In the genomic region with DNA sequence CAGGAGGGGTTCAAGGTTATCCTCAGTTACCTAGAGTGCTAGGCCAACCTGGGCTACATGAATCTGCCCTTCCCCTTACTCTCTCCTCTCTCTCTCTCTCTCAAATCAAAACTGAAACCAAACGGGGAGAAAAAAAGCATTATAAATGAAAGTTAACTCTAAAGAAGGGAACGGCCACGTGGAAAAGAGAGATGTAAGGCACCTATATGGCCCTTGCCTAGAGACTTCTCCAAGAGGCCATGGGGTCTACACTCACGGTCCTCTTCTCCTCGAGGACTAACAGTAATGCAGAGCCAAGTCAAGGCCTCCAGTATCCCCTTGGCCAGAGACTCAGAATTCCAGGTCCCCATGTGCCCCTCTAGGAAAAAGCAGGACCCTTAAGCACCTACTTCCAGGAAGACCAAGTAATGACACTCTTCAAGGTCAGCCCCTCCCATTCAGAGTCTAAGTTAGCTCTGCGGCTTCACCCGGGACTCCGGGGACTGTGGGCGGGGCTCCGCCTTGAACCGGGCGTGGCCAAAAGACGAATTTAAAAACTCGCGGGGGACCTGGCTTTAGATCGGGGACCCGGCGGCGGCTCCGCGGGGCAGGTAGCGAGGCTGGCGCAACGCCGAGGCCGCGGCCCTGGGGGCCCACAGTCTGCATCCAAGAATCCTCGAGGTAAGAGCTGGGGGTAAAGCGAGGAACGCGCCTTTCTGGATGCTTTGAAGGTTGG, we compare ENCODE assay signal across 8 mouse cellular contexts. TPM values are rescaled to one million over a fixed set of nuclear protein-coding genes. Genes with fewer than 3 reads are reported as not detected.
DNase-seq lines count a peak whose midpoint lies in the region; ATAC-seq and TF ChIP-seq lines count a peak whose summit lies in the region.

TSS of gene Nfkbid (plus strand) at position 558 of the 715 bp plus-strand sequence.

- ATAC-seq in intestine, embryonic 14.5 days (replicated peaks; ENCODE audit: low FRiP score, low TSS enrichment, low read depth): peak; percentile 37
- ATAC-seq in liver, embryonic 13.5 days (ENCODE audit: low read depth): peak; percentile 43; the same call in 1 of the 2 replicates
- ATAC-seq in monocyte, adult 5-6 weeks (replicated peaks; ENCODE audit: insufficient number of reproducible peaks, low FRiP score, low TSS enrichment, poor library complexity, severe bottlenecking): peak; percentile 16; the same call in 1 of the 2 replicates

- no peaks in the 10 kb centered on the region; the same call in 1 of the 2 replicates for H3K4me1 ChIP-seq in intestine, embryonic 14.5 days (replicated peaks; ENCODE audit: control insufficient read depth, insufficient read depth, low read length)
- peaks cover 36% of the 10 kb centered on the region for H3K4me1 ChIP-seq in liver, embryonic 13.5 days (replicated peaks)
- H3K4me1 ChIP-seq in testis, adult 2 months (ENCODE audit: control insufficient read depth, insufficient read depth, low read length): peaks cover 19% of the 10 kb centered on the region

- peak; percentile 43 to 64 for DNase-seq in urinary bladder, adult 18-20 months (ENCODE audit: low spot score in 2 of 2)
- no peak for DNase-seq in urinary bladder, postnatal 4 days (ENCODE audit: low spot score in 2 of 2)
- peak; percentile 72 to 75 for DNase-seq in cerebellum, postnatal 10 days
- DNase-seq in gastrocnemius, postnatal 25 days: peak; percentile 50
- peak; percentile 71 for DNase-seq in intestine, embryonic 14.5 days (ENCODE audit: low spot score)
- DNase-seq in liver, embryonic 13.5 days: peak; percentile 71

- H3K9me3 ChIP-seq in intestine, embryonic 14.5 days (ENCODE audit: control insufficient read depth, low read length): peaks cover 4% of the 10 kb centered on the region; the same call in 1 of the 2 replicates
- H3K9me3 ChIP-seq in liver, embryonic 13.5 days (replicated peaks): no peaks in the 10 kb centered on the region

- H3K4me3 ChIP-seq in intestine, embryonic 14.5 days (ENCODE audit: low read depth, low read length): peak within 1 kb of the TSS; percentile 51
- peak within 1 kb of the TSS; percentile 64 for H3K4me3 ChIP-seq in liver, embryonic 13.5 days (replicated peaks)
- H3K4me3 ChIP-seq in testis, adult 2 months (ENCODE audit: control insufficient read depth, low read depth, low read length): peak within 1 kb of the TSS; percentile 38

- H3K4me2 ChIP-seq in intestine, embryonic 14.5 days (ENCODE audit: low read length): peak within 1 kb of the TSS; percentile 88
- H3K4me2 ChIP-seq in liver, embryonic 13.5 days: peak within 1 kb of the TSS; percentile 91

- no peak for TF ChIP-seq POLR2A in testis, adult 2 months (IDR thresholded peaks at IDR 0.05; ENCODE audit: control insufficient read depth, low read depth, low read length)

- no peaks in the 10 kb centered on the region for H3K27me3 ChIP-seq in intestine, embryonic 14.5 days (replicated peaks; ENCODE audit: control insufficient read depth, insufficient read depth, low read length)
- H3K27me3 ChIP-seq in liver, embryonic 13.5 days: peaks cover 6% of the 10 kb centered on the region
- no peaks in the 10 kb centered on the region for H3K27me3 ChIP-seq in testis, adult 2 months (ENCODE audit: control insufficient read depth, insufficient read depth, low read length)

- peak within 1 kb of the TSS; percentile 55 for H3K27ac ChIP-seq in intestine, embryonic 14.5 days (ENCODE audit: low read depth)
- peak within 1 kb of the TSS; percentile 50 for H3K27ac ChIP-seq in liver, embryonic 13.5 days
- 0 out of 2 replicates have a peak within 1 kb of the TSS, but pooled peaks have one; percentile 33 for H3K27ac ChIP-seq in testis, adult 2 months (ENCODE audit: control insufficient read depth, insufficient read depth, low read depth, low read length)

- peaks cover 13% of the 10 kb centered on the region for H3K36me3 ChIP-seq in intestine, embryonic 14.5 days (ENCODE audit: control insufficient read depth, insufficient read depth, low read length)
- H3K36me3 ChIP-seq in liver, embryonic 13.5 days: peaks cover 16% of the 10 kb centered on the region
- no peaks in the 10 kb centered on the region for H3K36me3 ChIP-seq in testis, adult 2 months (ENCODE audit: control insufficient read depth, insufficient read depth, low read length)

- H3K9ac ChIP-seq in intestine, embryonic 14.5 days (ENCODE audit: low read length): peak within 1 kb of the TSS; percentile 45
- peak within 1 kb of the TSS; percentile 67 for H3K9ac ChIP-seq in liver, embryonic 13.5 days

- no peak for TF ChIP-seq CTCF in testis, adult 2 months (IDR thresholded peaks at IDR 0.05; ENCODE audit: control insufficient read depth, insufficient read depth, insufficient replicate concordance, low read depth, low read length)

- WGBS in intestine, embryonic 14.5 days: 9% methylated on average over 31 of the region's 31 CpGs
- 4% methylated on average over 31 of the region's 31 CpGs for WGBS in liver, embryonic 13.5 days (ENCODE audit: insufficient replicate concordance)

RNA-seq across cellular contexts. Expression of gene Nfkbid, which starts in this region (rescaled TPM):
- under 1 TPM in 1 of 2 experiments, not detected in 1; 0.27 TPM for total RNA-seq in gastrocnemius, postnatal 25 days (2021)
- polyA plus RNA-seq in intestine, embryonic 14.5 days (2014; fragmentation: Nextera tagmentation; extraction: Ambion mirVana): 2.3 and 3.2 TPM in 2 replicates
- 1.2 TPM in 2 replicates for polyA plus RNA-seq in liver, embryonic 13.5 days (2015; fragmentation: Nextera tagmentation; extraction: Ambion mirVana)
- total RNA-seq in monocyte, adult 5-6 weeks (2017): 25.9 to 48.3 TPM (median 34.1 TPM) in 3 replicates
- 0.36 and 0.52 TPM in 2 replicates for polyA plus RNA-seq in testis, adult 2 months (2012; rRNA removed)

Comparison
In these comparisons a context has a peak if more than half of its experiments do, and no peak if none do; other contexts are left out.
1. RNA of gene Nfkbid (total RNA-seq): 25.9 to 48.3 TPM in monocyte, adult 5-6 weeks; 0.27 TPM in gastrocnemius, postnatal 25 days; every median in the first group is over 10 times any median in the second.
2. DNase-seq: peak in urinary bladder, adult 18-20 months (2 of 2), cerebellum, postnatal 10 days (2 of 2), intestine, embryonic 14.5 days (single experiment) and liver, embryonic 13.5 days (single experiment); none in urinary bladder, postnatal 4 days (0 of 2).
3. Peak in DNase-seq in gastrocnemius, postnatal 25 days; RNA of the gene not detected or under 1 TPM.
4. Peak in every context shown above with its lines, with median percentiles within 50 percentile points of each other: ATAC-seq, H3K27ac ChIP-seq and H3K4me3 ChIP-seq.